Mouse (Mus musculus) liver, adult 2 months (tissue): ENCODE measurements at regions not wholly inside any gene's neighbourhood (a gene's known extent, or its start where the extent isn't known, plus 50 kb on each side); places are given as distances from the start of the nearest gene placed in this dataset.

Experiments
- DNase-seq: peaks from one replicate; pipeline ENCODE4 v3.0.0-alpha.2; 2011; ENCODE audit warnings: low read depth, low spot score; ENCODE audit errors: extremely low read depth
- H3K27ac ChIP-seq: fragments of 200-500 bp; replicated peaks from 2 replicates; pipeline ENCODE4 v1.5.1; 2012; ENCODE audit warnings: low read depth, mild to moderate bottlenecking, control low read depth, inconsistent platforms, low read length; ENCODE audit not compliant: insufficient read depth
- H3K27me3 ChIP-seq: fragments of 200-500 bp; 2 replicates; pipeline ENCODE4 v1.6.1; 2012; ENCODE audit warnings: mild to moderate bottlenecking, moderate library complexity, low read length, inconsistent platforms; ENCODE audit not compliant: control insufficient read depth, insufficient read depth
- H3K36me3 ChIP-seq: fragments of 200-500 bp; 2 replicates; pipeline ENCODE4 v1.6.1; 2012; ENCODE audit warnings: low read length, inconsistent platforms; ENCODE audit not compliant: control insufficient read depth, insufficient read depth
- H3K4me1 ChIP-seq: fragments of 200-500 bp; 2 replicates; pipeline ENCODE4 v1.6.1; 2011; ENCODE audit warnings: low read length; ENCODE audit not compliant: control insufficient read depth, insufficient read depth
- H3K4me3 ChIP-seq: fragments of 200-500 bp; 2 replicates; pipeline ENCODE4 v1.5.1; 2011; ENCODE audit warnings: low read depth, mild to moderate bottlenecking, control low read depth, low read length, moderate library complexity; ENCODE audit not compliant: insufficient read depth
- H3K79me2 ChIP-seq: fragments of 200-500 bp; 2 replicates; pipeline ENCODE4 v1.6.1; 2012; ENCODE audit warnings: inconsistent platforms, mild to moderate bottlenecking, low read length, moderate library complexity; ENCODE audit not compliant: control insufficient read depth, insufficient read depth
- H3K9ac ChIP-seq: fragments of 200-500 bp; 2 replicates; pipeline ENCODE4 v1.6.1; 2012; ENCODE audit warnings: low read depth, mild to moderate bottlenecking, control low read depth, inconsistent platforms, low read length
- CTCF ChIP-seq: fragments of 200-500 bp; IDR thresholded peaks from 2 replicates; pipeline ENCODE4 v1.5.1; 2011; ENCODE audit warnings: low read depth, low read length, control low read depth
- POLR2A ChIP-seq: fragments of 200-500 bp; IDR thresholded peaks from 2 replicates; pipeline ENCODE4 v1.6.1; 2011; ENCODE audit warnings: low read length, control low read depth; ENCODE audit not compliant: insufficient read depth; ENCODE audit errors: extremely low read depth
- WGBS: fragments of 180-500 bp; shearing (Covaris S2); methylation state at CpG from one replicate; pipeline ENCODE4 v1.1.7; 2018; 5-methylcytosine and 5-hydroxymethylcytosine counted together

DNA sequence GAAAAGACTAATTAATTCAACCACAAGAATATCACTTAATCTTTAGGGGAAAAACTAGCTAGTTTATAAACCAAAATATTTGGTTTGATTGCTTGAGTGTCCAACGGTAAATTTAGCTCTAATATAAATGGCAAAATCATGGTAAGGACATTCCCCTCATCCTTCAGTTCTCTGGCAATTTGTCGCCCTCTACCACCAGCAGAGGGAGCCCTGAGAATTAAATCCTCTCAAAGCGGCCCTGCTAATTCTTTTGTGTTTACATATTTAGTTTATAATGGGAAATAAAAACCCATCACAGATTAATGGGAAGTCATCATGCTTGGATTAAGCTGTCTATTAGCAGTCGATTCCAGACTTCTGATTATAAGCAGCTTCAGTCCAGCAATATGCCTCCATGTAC is 54.5 kb upstream of the Atp5g3 start:
- WGBS: 8% methylated on average over 4 of the region's 4 CpGs

More for the DNA sequence above, 54.5 kb upstream of the Atp5g3 start:
- no peaks in the 10 kb centered on the region for H3K27me3 ChIP-seq
- peak; percentile 32 for DNase-seq
- H3K4me1 ChIP-seq: no peaks in the 10 kb centered on the region
- no peaks in the 10 kb centered on the region for H3K79me2 ChIP-seq
- H3K4me3 ChIP-seq: no peak overlapping the region
- TF ChIP-seq CTCF (peak; percentile 44; the same call in 1 of the 2 replicates), POLR2A (no peak)
- H3K27ac ChIP-seq: no peak overlapping the region
- H3K9ac ChIP-seq: no peak overlapping the region
- H3K36me3 ChIP-seq: no peaks in the 10 kb centered on the region
